Mouse (Mus musculus) thymus, postnatal 4 days (tissue): ENCODE measurements at regions not wholly inside any gene's neighbourhood (a gene's known extent, or its start where the extent isn't known, plus 50 kb on each side); places are given as distances from the start of the nearest gene placed in this dataset.
A peak's percentile ranks its signal among the peaks of the same experiment; 100 is the strongest.
"Not testable (repeated sequence)": the region's sequence is repeated elsewhere in the genome, so short reads cannot be mapped to it uniquely, and the experiment has no call there.

Experiments used
- DNase-seq: peaks from one replicate; pipeline ENCODE4 v3.0.0; 2021

- DNase-seq, result no peak
These were observed 329.2 kb upstream of the Nr5a2 start for GRCm38 (mm10) chr1:137289456-137289855.

- DNase-seq, result no peak
These were observed 323.0 kb upstream of the Nr5a2 start for GRCm38 (mm10) chr1:137283291-137283690.

GRCm38 (mm10) chr1:137282457-137282856 is 322.2 kb upstream of the Nr5a2 start:
- no peak for DNase-seq

- DNase-seq, result no peak
These were observed 320.4 kb upstream of the Nr5a2 start for GRCm38 (mm10) chr1:137280391-137281386.

- DNase-seq, result no peak
These were observed 319.7 kb upstream of the Nr5a2 start for GRCm38 (mm10) chr1:137279981-137280380.

GRCm38 (mm10) chr1:137270659-137271612 is 310.7 kb upstream of the Nr5a2 start:
- no peak for DNase-seq

GRCm38 (mm10) chr1:137262806-137263370 is 302.6 kb upstream of the Nr5a2 start:
- no peak for DNase-seq

- no peak for DNase-seq
These were observed 301.9 kb upstream of the Nr5a2 start for GRCm38 (mm10) chr1:137262121-137262525.

- no peak for DNase-seq
These were observed 296.0 kb upstream of the Nr5a2 start for GRCm38 (mm10) chr1:137256294-137256693.

- DNase-seq, result no peak
These were observed 294.8 kb upstream of the Nr5a2 start for GRCm38 (mm10) chr1:137255041-137255440.

- no peak for DNase-seq
These were observed 294.4 kb upstream of the Nr5a2 start for GRCm38 (mm10) chr1:137254634-137255033.

GRCm38 (mm10) chr1:137227098-137227485 is 266.8 kb upstream of the Nr5a2 start:
- DNase-seq, result no peak

GRCm38 (mm10) chr1:137226479-137227097 is 266.3 kb upstream of the Nr5a2 start:
- DNase-seq, result peak; percentile 57

GRCm38 (mm10) chr1:137225418-137225817 is 265.2 kb upstream of the Nr5a2 start:
- DNase-seq, result no peak

- DNase-seq, result no peak
These were observed 262.8 kb upstream of the Nr5a2 start for GRCm38 (mm10) chr1:137223052-137223451.

GRCm38 (mm10) chr1:137221087-137222057 is 261.1 kb upstream of the Nr5a2 start:
- no peak for DNase-seq

GRCm38 (mm10) chr1:137220226-137220625 is 260.0 kb upstream of the Nr5a2 start:
- no peak for DNase-seq

GRCm38 (mm10) chr1:137218611-137219010 is 258.4 kb upstream of the Nr5a2 start:
- no peak for DNase-seq

- DNase-seq, result no peak
These were observed 257.8 kb upstream of the Nr5a2 start for GRCm38 (mm10) chr1:137218096-137218495.

GRCm38 (mm10) chr1:137217206-137217605 is 257.0 kb upstream of the Nr5a2 start:
- no peak for DNase-seq

GRCm38 (mm10) chr1:137214328-137214727 is 254.1 kb upstream of the Nr5a2 start:
- DNase-seq, result not testable (repeated sequence)
